Mouse (Mus musculus): ENCODE measurements at regions not wholly inside any gene's neighbourhood (a gene's known extent, or its start where the extent isn't known, plus 50 kb on each side); places are given as distances from the start of the nearest gene placed in this dataset.
A peak's percentile ranks its signal among the peaks of the same experiment; 100 is the strongest.

- no peak for DNase-seq
Measured at GRCm38 (mm10) chr1:184454381-184454780, 278.0 kb downstream of the Hlx start.

- no peak for DNase-seq
Measured at GRCm38 (mm10) chr1:184453673-184454072, 278.7 kb downstream of the Hlx start.

- DNase-seq, result no peak
Measured at GRCm38 (mm10) chr1:184453061-184453460, 279.4 kb downstream of the Hlx start.

- no peak for DNase-seq
Measured at GRCm38 (mm10) chr1:184451686-184452085, 280.7 kb downstream of the Hlx start.

GRCm38 (mm10) chr1:184449007-184449406 is 283.4 kb downstream of the Hlx start:
- DNase-seq, result no peak

GRCm38 (mm10) chr1:184447911-184448310 is 284.5 kb downstream of the Hlx start:
- DNase-seq, result peak; percentile 72

GRCm38 (mm10) chr1:184447161-184447667 is 285.2 kb downstream of the Hlx start:
- DNase-seq, result no peak

GRCm38 (mm10) chr1:184444189-184444588 is 288.2 kb downstream of the Hlx start:
- DNase-seq, result no peak

GRCm38 (mm10) chr1:184442701-184443100 is 289.7 kb downstream of the Hlx start:
- DNase-seq, result no peak

GRCm38 (mm10) chr1:184441005-184441557 is 291.3 kb downstream of the Hlx start:
- peak; percentile 25 for DNase-seq

- DNase-seq, result no peak
Measured at GRCm38 (mm10) chr1:184439506-184439905, 292.9 kb downstream of the Hlx start.

GRCm38 (mm10) chr1:184436387-184436786 is 296.0 kb downstream of the Hlx start:
- no peak for DNase-seq

- no peak for DNase-seq
Measured at GRCm38 (mm10) chr1:184428612-184429011, 303.8 kb downstream of the Hlx start.

- no peak for DNase-seq
Measured at GRCm38 (mm10) chr1:184428035-184428434, 304.4 kb downstream of the Hlx start.

GRCm38 (mm10) chr1:184425694-184426093 is 306.7 kb downstream of the Hlx start:
- DNase-seq, result no peak

GRCm38 (mm10) chr1:184424035-184424434 is 308.4 kb downstream of the Hlx start:
- no peak for DNase-seq

- DNase-seq, result no peak
Measured at GRCm38 (mm10) chr1:184412596-184412995, 319.8 kb downstream of the Hlx start.

- DNase-seq, result no peak
Measured at GRCm38 (mm10) chr1:184411066-184411465, 321.4 kb downstream of the Hlx start.

GRCm38 (mm10) chr1:184409986-184410385 is 322.4 kb downstream of the Hlx start:
- no peak for DNase-seq

GRCm38 (mm10) chr1:184402985-184403384 is 329.4 kb downstream of the Hlx start:
- DNase-seq, result no peak

GRCm38 (mm10) chr1:184395215-184395614 is 337.2 kb downstream of the Hlx start:
- DNase-seq, result peak; percentile 51

- no peak for DNase-seq
Measured at GRCm38 (mm10) chr1:184394559-184395194, 337.7 kb downstream of the Hlx start.

GRCm38 (mm10) chr1:184384088-184384823 is 348.2 kb downstream of the Hlx start:
- DNase-seq, result no peak

GRCm38 (mm10) chr1:184378665-184379064 is 344.6 kb upstream of the 1700056E22Rik start:
- DNase-seq, result no peak
